Mouse (Mus musculus) hindbrain, embryonic 15.5 days (tissue): Measurements from ENCODE around the gene Ngfr. TPM values are rescaled to one million over a fixed set of nuclear protein-coding genes. Genes with fewer than 3 reads are reported as not detected.

Experiments used
- ATAC-seq: fragments of 200-750 bp; cut with Nextera tagmentation; 2 replicates; pipeline ENCODE4 v1.8.0; 2017; ENCODE audit warnings: low read depth, moderate number of reproducible peaks, moderate TSS enrichment; ENCODE audit not compliant: low FRiP score
- H3K27ac ChIP-seq: fragments of 300-500 bp; sonication (generic); replicated peaks from 2 replicates; pipeline ENCODE4 v1.5.1; 2015; ENCODE audit warnings: mild to moderate bottlenecking, inconsistent platforms
- H3K27me3 ChIP-seq: fragments of 300-500 bp; sonication (generic); 2 replicates; pipeline ENCODE4 v1.6.1; 2015; ENCODE audit warnings: control low read depth, inconsistent platforms
- H3K36me3 ChIP-seq: fragments of 300-500 bp; sonication (generic); 2 replicates; pipeline ENCODE4 v1.6.1; 2015; ENCODE audit warnings: control low read depth, inconsistent platforms
- H3K4me1 ChIP-seq: fragments of 300-500 bp; sonication (generic); replicated peaks from 2 replicates; pipeline ENCODE4 v1.6.1; 2015; ENCODE audit warnings: control low read depth, inconsistent platforms
- H3K4me2 ChIP-seq: fragments of 300-500 bp; sonication (generic); 2 replicates; pipeline ENCODE4 v1.6.1; 2015; ENCODE audit warnings: moderate library complexity, mild to moderate bottlenecking, inconsistent platforms
- H3K4me3 ChIP-seq: fragments of 300-500 bp; sonication (generic); 2 replicates; pipeline ENCODE4 v1.5.1; 2015; ENCODE audit warnings: mild to moderate bottlenecking, inconsistent platforms
- H3K9ac ChIP-seq: fragments of 300-500 bp; sonication (generic); 2 replicates; pipeline ENCODE4 v1.6.1; 2015; ENCODE audit warnings: inconsistent platforms
- H3K9me3 ChIP-seq: fragments of 300-500 bp; sonication (generic); 2 replicates; pipeline ENCODE4 v1.6.1; 2016; ENCODE audit warnings: control low read depth, inconsistent platforms
- WGBS: fragments of 180-500 bp; shearing (Covaris S2); methylation state at CpG from one replicate; pipeline ENCODE4 v1.1.7; 2015; 5-methylcytosine and 5-hydroxymethylcytosine counted together
- polyA plus RNA-seq: library from polyadenylated mRNA; unstranded; fragments of >200 nt; fragmentation: Nextera tagmentation; extraction: Ambion mirVana; gene quantifications from 2 replicates; pipeline ENCODE4 v1.2.1, GENCODE M21; 2015

Ngfr gene
- polyA plus RNA-seq, result 42.8 and 44.9 TPM in 2 replicates

DNA sequence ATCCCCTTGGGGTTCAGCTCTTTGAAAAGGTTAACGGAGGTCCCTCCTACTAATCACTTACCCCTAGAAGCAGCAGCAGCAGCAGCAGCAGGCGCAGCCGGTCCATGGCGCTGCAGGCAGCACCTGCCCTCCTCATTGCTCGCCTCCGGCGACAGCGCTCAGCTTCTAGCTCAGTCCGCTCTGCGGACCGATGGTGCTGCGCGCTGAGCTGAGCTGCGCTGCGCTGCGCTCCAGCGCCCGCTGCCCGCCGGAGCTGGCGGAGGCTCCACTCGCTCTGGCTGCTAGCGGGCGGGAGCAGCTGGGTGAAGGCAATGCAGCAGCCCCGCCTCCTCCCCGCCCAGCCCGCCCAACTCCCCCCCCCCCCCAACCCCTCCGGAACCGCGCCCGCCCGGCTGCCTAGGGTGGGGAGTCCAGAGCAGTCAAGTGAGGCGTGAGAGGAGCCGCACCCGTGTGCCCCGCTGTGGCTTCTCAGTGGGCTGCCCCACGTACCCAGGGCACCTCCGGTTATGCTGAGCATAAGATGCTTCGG is at the start of gene Ngfr:
Ngfr (minus strand) TSS at position 313 of the 529 bp plus-strand sequence.
- peaks cover 34% of the 10 kb centered on the region for H3K4me1 ChIP-seq
- H3K27me3 ChIP-seq, result peaks cover 32% of the 10 kb centered on the region
- H3K9ac ChIP-seq, result peak within 1 kb of the TSS; percentile 60
- peak within 1 kb of the TSS; percentile 53 for H3K4me3 ChIP-seq
- H3K4me2 ChIP-seq, result peak within 1 kb of the TSS; percentile 92
- peak within 1 kb of the TSS; percentile 64; the same call in 1 of the 2 replicates for H3K27ac ChIP-seq
- peak; percentile 79 for ATAC-seq
- 0% methylated on average over 30 of the region's 39 CpGs for WGBS
- H3K9me3 ChIP-seq, result no peaks in the 10 kb centered on the region
- H3K36me3 ChIP-seq, result no peaks in the 10 kb centered on the region

DNA sequence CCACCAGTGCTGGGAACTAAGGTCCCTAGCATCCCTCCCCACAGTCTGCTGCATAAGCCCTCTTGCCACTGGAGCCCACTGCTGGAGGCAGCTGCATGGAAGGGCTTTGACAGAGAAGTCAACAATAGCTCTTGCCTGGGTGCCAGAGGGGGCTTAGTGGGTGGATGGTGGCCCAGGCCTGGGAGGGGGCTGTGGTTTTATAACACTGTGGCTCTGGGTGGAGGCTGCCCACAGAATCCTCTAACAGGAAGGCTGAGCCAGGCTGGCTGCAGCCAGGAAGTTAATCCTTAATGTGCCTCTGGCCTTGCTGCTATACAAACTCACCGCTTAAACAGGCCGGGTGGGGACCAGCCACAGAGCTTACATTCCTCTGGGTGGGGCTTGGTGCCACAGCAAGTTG is 47.5 kb upstream of the Ngfr start:
- Histone ChIP-seq H3K4me2 (no peak overlapping the region), H3K9ac (no peak overlapping the region), H3K36me3 (no peaks in the 10 kb centered on the region), H3K4me3 (no peak overlapping the region), H3K4me1 (0 out of 2 replicates have a peak, but pooled peaks cover 3% of the 10 kb centered on the region), H3K27me3 (no peaks in the 10 kb centered on the region), H3K9me3 (no peaks in the 10 kb centered on the region), H3K27ac (no peak overlapping the region)
- 57% methylated on average over 2 of the region's 2 CpGs for WGBS
- ATAC-seq, result no peak

GRCm38 (mm10) chr11:95633512-95634000 is 46.0 kb upstream of the Ngfr start:
- 57% methylated on average over 2 of the region's 2 CpGs for WGBS
- Histone ChIP-seq H3K27ac (no peak overlapping the region), H3K4me2 (no peak overlapping the region), H3K36me3 (no peaks in the 10 kb centered on the region), H3K27me3 (no peaks in the 10 kb centered on the region), H3K9ac (no peak overlapping the region), H3K9me3 (no peaks in the 10 kb centered on the region), H3K4me3 (no peak overlapping the region), H3K4me1 (0 out of 2 replicates have a peak, but pooled peaks cover 3% of the 10 kb centered on the region)
- ATAC-seq, result no peak

DNA sequence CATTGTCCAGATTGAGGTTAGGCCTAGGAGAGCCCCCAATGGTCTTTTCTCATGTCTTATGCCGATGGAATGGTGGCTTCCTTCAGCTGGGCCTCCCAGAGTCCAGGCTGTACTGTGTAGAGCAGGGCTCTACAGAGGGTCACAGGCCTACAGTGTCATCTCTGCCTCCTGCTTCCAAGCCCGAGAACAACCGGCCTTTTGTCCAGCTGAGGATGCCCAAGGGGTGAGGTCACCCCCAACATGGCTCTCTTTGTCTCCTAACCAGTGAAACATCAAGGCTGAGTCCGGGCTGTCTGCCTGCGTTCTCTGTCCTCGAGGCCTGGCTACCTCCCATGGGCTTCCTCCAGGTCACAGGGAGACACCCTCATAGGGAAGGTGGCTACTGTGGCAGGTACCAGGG is 44.9 kb upstream of the Ngfr start:
- 0 out of 2 replicates have a peak, but pooled peaks cover 3% of the 10 kb centered on the region for H3K4me1 ChIP-seq
- H3K27me3 ChIP-seq, result 0 out of 2 replicates have a peak, but pooled peaks cover 2% of the 10 kb centered on the region
- no peak overlapping the region for H3K9ac ChIP-seq
- WGBS, result 43% methylated on average over 6 of the region's 6 CpGs
- no peak overlapping the region for H3K4me2 ChIP-seq
- no peaks in the 10 kb centered on the region for H3K36me3 ChIP-seq
- H3K4me3 ChIP-seq, result no peak overlapping the region
- no peak for ATAC-seq
- H3K27ac ChIP-seq, result no peak overlapping the region
- no peaks in the 10 kb centered on the region for H3K9me3 ChIP-seq

- no peaks in the 10 kb centered on the region for H3K9me3 ChIP-seq
- H3K9ac ChIP-seq, result no peak overlapping the region
- WGBS, result 82% methylated on average over 4 of the region's 4 CpGs
- no peak for ATAC-seq
- no peaks in the 10 kb centered on the region for H3K36me3 ChIP-seq
- no peak overlapping the region for H3K27ac ChIP-seq
- 0 out of 2 replicates have a peak, but pooled peaks cover 3% of the 10 kb centered on the region for H3K4me1 ChIP-seq
- H3K4me3 ChIP-seq, result no peak overlapping the region
- H3K4me2 ChIP-seq, result no peak overlapping the region
- H3K27me3 ChIP-seq, result 0 out of 2 replicates have a peak, but pooled peaks cover 4% of the 10 kb centered on the region
Measured at GRCm38 (mm10) chr11:95631301-95631700, 43.8 kb upstream of the Ngfr start.

DNA sequence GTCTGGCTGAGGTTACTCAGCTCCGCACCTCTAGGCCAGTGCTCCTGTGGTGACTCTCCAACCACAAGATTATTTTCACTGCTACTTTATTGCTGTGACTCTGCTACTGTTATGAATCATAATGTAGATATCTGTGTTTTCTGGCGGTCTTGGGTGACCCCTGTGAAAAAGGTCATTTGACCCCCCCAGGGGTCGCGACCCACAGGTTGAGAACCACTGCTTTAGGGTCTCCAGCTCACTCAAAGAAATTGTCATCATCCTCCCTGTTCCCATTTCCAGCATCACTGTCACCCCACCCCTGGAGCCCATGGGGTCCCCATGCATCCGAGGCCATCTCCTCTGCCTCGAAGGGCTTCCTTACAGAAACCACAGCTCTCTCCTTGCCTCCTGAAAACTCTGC is 43.0 kb upstream of the Ngfr start:
- Histone ChIP-seq H3K4me3 (no peak overlapping the region), H3K27ac (no peak overlapping the region), H3K36me3 (no peaks in the 10 kb centered on the region), H3K9ac (no peak overlapping the region), H3K4me2 (no peak overlapping the region), H3K27me3 (0 out of 2 replicates have a peak, but pooled peaks cover 4% of the 10 kb centered on the region), H3K9me3 (no peaks in the 10 kb centered on the region), H3K4me1 (0 out of 2 replicates have a peak, but pooled peaks cover 3% of the 10 kb centered on the region)
- ATAC-seq, result no peak
- WGBS, result 92% methylated on average over 6 of the region's 6 CpGs

DNA sequence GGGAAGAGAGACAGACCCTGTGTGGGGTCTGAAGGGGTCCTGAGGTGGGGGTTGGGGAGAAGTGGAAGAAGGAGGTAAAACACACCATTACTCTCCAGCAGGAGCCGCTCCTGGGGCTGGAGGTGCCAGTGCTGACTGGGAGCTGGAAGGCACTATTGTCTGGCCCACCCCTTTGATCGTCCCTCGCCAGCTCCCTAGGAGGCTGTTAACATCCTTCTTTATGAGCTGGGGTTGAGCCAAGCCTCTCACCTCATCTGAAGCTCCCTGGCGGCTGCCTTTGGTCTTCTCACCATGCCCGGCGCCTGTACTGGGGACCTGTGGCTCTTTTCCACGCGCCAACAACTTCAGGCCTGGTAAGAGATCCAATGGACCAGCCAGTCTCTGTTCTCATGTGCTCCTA is 34.9 kb upstream of the Ngfr start:
- H3K27ac ChIP-seq, result no peak overlapping the region
- H3K4me2 ChIP-seq, result no peak overlapping the region
- H3K4me1 ChIP-seq, result peaks cover 12% of the 10 kb centered on the region
- WGBS, result 20% methylated on average over 8 of the region's 8 CpGs
- 0 out of 2 replicates have a peak, but pooled peaks cover 1% of the 10 kb centered on the region for H3K27me3 ChIP-seq
- no peaks in the 10 kb centered on the region for H3K9me3 ChIP-seq
- no peak overlapping the region for H3K4me3 ChIP-seq
- H3K36me3 ChIP-seq, result no peaks in the 10 kb centered on the region
- no peak overlapping the region for H3K9ac ChIP-seq
- ATAC-seq, result no peak

DNA sequence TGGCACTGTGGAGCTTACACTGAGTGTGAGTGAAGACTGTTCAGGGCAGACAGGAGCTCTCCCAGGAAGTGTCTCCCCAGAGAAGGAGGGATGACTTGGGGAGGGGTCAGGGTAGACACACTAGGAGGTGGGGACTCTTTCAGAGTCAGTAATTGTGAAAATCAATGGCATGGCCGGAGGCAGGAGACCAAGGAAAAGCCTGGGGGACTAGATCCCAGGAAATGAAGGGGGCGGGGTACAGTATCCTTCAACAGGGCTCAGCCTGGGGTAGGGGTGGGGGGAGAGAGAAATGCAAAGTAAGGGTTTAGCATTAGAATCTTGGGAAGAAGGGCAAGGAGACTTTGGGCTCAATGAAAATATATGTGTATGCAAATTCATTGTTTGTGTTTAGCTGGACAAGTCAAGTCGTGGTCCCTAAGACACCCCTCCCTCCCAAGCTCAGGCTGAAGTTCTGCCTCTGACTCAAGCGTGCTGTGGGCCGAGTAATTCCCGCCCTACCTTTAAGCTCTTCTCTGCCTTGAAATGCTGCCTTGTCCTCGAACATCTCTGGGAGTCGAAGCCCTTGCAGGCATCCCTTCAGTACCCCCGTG is 34.1 kb upstream of the Ngfr start:
- no peaks in the 10 kb centered on the region for H3K9me3 ChIP-seq
- no peak overlapping the region for H3K9ac ChIP-seq
- no peaks in the 10 kb centered on the region for H3K27me3 ChIP-seq
- no peak for ATAC-seq
- no peaks in the 10 kb centered on the region for H3K36me3 ChIP-seq
- H3K4me1 ChIP-seq, result peaks cover 13% of the 10 kb centered on the region
- 34% methylated on average over 9 of the region's 9 CpGs for WGBS
- no peak overlapping the region for H3K4me2 ChIP-seq
- no peak overlapping the region for H3K4me3 ChIP-seq
- no peak overlapping the region for H3K27ac ChIP-seq

DNA sequence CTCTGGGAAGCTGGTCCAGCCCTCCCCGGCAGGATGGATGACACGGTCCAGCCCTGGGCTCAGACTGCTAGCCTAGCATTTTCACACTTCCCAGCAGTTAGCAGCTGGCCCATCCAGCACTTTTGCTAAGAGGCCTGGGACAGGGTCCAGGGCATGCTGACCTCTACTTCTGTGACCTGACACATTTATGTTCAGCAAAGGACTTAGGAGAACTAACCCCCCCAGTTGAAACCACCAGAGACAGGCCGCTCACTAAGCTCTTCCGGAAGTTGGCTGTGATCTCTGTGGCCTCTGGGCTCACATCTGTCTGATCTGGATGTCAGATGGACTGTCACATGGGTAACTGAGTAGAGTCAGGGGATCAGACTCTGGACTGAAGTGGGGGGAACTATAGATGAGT is 33.5 kb upstream of the Ngfr start:
- Histone ChIP-seq H3K4me2 (no peak overlapping the region), H3K36me3 (no peaks in the 10 kb centered on the region), H3K4me1 (peaks cover 13% of the 10 kb centered on the region), H3K9me3 (no peaks in the 10 kb centered on the region), H3K9ac (no peak overlapping the region), H3K27ac (no peak overlapping the region), H3K27me3 (no peaks in the 10 kb centered on the region), H3K4me3 (no peak overlapping the region)
- no peak for ATAC-seq
- WGBS, result 55% methylated on average over 4 of the region's 4 CpGs

- WGBS, result 93% methylated on average over 5 of the region's 5 CpGs
- no peak overlapping the region for H3K4me3 ChIP-seq
- no peak overlapping the region for H3K27ac ChIP-seq
- H3K9me3 ChIP-seq, result no peaks in the 10 kb centered on the region
- H3K36me3 ChIP-seq, result no peaks in the 10 kb centered on the region
- H3K27me3 ChIP-seq, result no peaks in the 10 kb centered on the region
- peaks cover 13% of the 10 kb centered on the region for H3K4me1 ChIP-seq
- H3K4me2 ChIP-seq, result no peak overlapping the region
- ATAC-seq, result no peak
- H3K9ac ChIP-seq, result no peak overlapping the region
Measured at GRCm38 (mm10) chr11:95619886-95620444, 32.4 kb upstream of the Ngfr start.

DNA sequence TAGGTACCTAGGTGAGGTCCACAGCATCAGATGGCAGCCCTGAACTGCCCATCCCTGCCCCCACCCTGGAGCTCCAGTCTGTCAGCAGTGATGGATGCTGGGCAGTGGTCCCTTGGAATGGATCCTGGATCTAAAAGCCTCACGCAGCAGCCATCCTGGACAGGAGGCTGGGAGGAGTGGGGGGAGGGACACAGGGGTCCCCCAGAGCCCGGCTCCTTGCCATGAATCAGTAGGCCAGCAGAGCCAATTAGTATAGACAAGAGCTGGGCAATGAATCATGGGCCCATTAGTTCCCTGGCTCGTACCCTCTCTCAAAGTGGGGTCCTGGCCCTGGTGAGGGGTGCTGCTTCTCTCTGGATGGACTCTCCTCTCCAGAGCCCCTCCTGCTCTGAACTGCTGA is 31.5 kb upstream of the Ngfr start:
- Histone ChIP-seq H3K4me3 (no peak overlapping the region), H3K36me3 (no peaks in the 10 kb centered on the region), H3K4me2 (no peak overlapping the region), H3K27me3 (no peaks in the 10 kb centered on the region), H3K9ac (no peak overlapping the region), H3K4me1 (peaks cover 13% of the 10 kb centered on the region), H3K27ac (no peak overlapping the region), H3K9me3 (no peaks in the 10 kb centered on the region)
- ATAC-seq, result peak; percentile 64
- WGBS, result 61% methylated on average over 3 of the region's 3 CpGs

- Histone ChIP-seq H3K9me3 (no peaks in the 10 kb centered on the region), H3K4me1 (peaks cover 13% of the 10 kb centered on the region), H3K9ac (no peak overlapping the region), H3K4me2 (peak overlapping the region; percentile 10; the same call in 1 of the 2 replicates), H3K27ac (peak overlapping the region; percentile 40), H3K27me3 (no peaks in the 10 kb centered on the region), H3K36me3 (no peaks in the 10 kb centered on the region), H3K4me3 (no peak overlapping the region)
- 0 out of 2 replicates have a peak, but pooled peaks have one; percentile 40 for ATAC-seq
- WGBS, result 46% methylated on average over 19 of the region's 19 CpGs
Measured at GRCm38 (mm10) chr11:95617785-95618465, 30.4 kb upstream of the Ngfr start.
